Mouse (Mus musculus) stomach, postnatal 0 days (tissue): ENCODE measurements at regions not wholly inside any gene's neighbourhood (a gene's known extent, or its start where the extent isn't known, plus 50 kb on each side); places are given as distances from the start of the nearest gene placed in this dataset.

Experiments used
- CTCF ChIP-seq: IDR thresholded peaks from 2 replicates; pipeline ENCODE4 v1.5.1; 2016; ENCODE audit warnings: antibody characterized with exemption, low read depth, mild to moderate bottlenecking, moderate library complexity
- EP300 ChIP-seq: optimal IDR thresholded peaks from 2 replicates; pipeline ENCODE3; 2016; ENCODE audit warnings: antibody characterized with exemption

GRCm38 (mm10) chr7:83482254-83482653 lies 102.5 kb upstream of the Tmc3 start:
- no peak for TF ChIP-seq CTCF
- no peak for TF ChIP-seq EP300
